Mouse (Mus musculus): ENCODE data around the gene Cdh1. TPM values are rescaled to one million over a fixed set of nuclear protein-coding genes. Genes with fewer than 3 reads are reported as not detected.

Cdh1 gene
- polyA plus RNA-seq, 1 experiment from 2014 or later: 74.0 TPM

DNA sequence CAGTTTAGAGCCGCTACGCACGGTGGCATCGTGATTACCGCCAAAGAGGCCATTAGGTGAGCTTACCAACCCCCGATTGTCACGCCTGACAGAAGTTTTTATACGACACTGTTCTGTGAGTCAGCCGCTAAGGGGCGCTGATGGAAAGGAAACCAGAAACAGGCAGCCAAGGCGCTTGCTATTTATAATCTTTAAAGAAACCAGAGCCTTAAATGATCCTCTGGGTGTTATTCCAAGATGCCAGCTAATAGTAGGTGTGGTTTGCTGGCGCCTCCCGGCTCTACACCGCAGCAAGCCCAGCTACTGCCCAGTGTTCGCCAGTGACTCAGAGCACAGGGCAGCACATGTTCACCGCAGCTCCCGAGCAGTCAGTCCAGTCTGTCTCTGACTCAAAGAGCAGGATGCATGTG lies 114.9 kb downstream of the Cdh1 start:
- Histone ChIP-seq H3K4me3 (replicated peaks; ENCODE audit: low read depth, low read length) (no peak overlapping the region), H3K36me3 (ENCODE audit: insufficient read depth, low read length) (no peaks in the 10 kb centered on the region), H3K27ac (no peak overlapping the region), H3K4me2 (ENCODE audit: low read length) (peak overlapping the region; percentile 21), H3K9me3 (replicated peaks; ENCODE audit: low read length) (no peaks in the 10 kb centered on the region), H3K27me3 (ENCODE audit: insufficient read depth, low read length) (no peaks in the 10 kb centered on the region), H3K4me1 (replicated peaks; ENCODE audit: insufficient read depth, low read length) (no peaks in the 10 kb centered on the region), H3K9ac (ENCODE audit: low read depth, low read length) (no peak overlapping the region)
- DNase-seq (ENCODE audit: low spot score) (peak; percentile 92), ATAC-seq (replicated peaks; ENCODE audit: low FRiP score, low read depth) (peak; percentile 81)
- peak; percentile 89 for TF ChIP-seq CTCF (IDR thresholded peaks at IDR 0.05; ENCODE audit: low read depth)
- 10% methylated on average over 17 of the region's 17 CpGs for WGBS

Other genes starting within 250 kb of the Cdh1 start
- 14.1 and 15.2 TPM in 2 replicates for gene Zfp90, start 188.0 kb upstream of the Cdh1 start, polyA plus RNA-seq (2015; fragmentation: Nextera tagmentation; extraction: Ambion mirVana)
- not detected in 2 replicates for gene 6030452D12Rik, start 102.8 kb upstream of the Cdh1 start, polyA plus RNA-seq (2015; fragmentation: Nextera tagmentation; extraction: Ambion mirVana)
- gene Cdh3, start 92.5 kb upstream of the Cdh1 start, polyA plus RNA-seq (2015; fragmentation: Nextera tagmentation; extraction: Ambion mirVana): 20.9 and 23.3 TPM in 2 replicates
- 10.5 and 15.1 TPM in 2 replicates for gene Gm10073, start 29.9 kb upstream of the Cdh1 start, polyA plus RNA-seq (2015; fragmentation: Nextera tagmentation; extraction: Ambion mirVana)
- gene Tango6, start 79.7 kb downstream of the Cdh1 start, polyA plus RNA-seq (2015; fragmentation: Nextera tagmentation; extraction: Ambion mirVana): 6.4 and 7.7 TPM in 2 replicates

Measured in kidney, postnatal 0 days (tissue).